Mouse (Mus musculus) ES-E14 (cell line): Measurements from ENCODE around the gene Ltbp1. TPM values are rescaled to one million over a fixed set of nuclear protein-coding genes. Genes with fewer than 3 reads are reported as not detected.

Source experiments
- DNase-seq: peaks from one replicate; pipeline ENCODE4 v3.0.0-alpha.2; 2013; ENCODE audit warnings: low read depth, low spot score
- H3K27ac ChIP-seq: 2 replicates; pipeline ENCODE4 v1.5.1; 2012; ENCODE audit warnings: low read depth, mild to moderate bottlenecking, low read length, moderate library complexity, mixed read lengths; ENCODE audit not compliant: poor library complexity, insufficient read depth, severe bottlenecking
- H3K36me3 ChIP-seq: 2 replicates; pipeline ENCODE4 v1.6.1; 2012; ENCODE audit warnings: mild to moderate bottlenecking, low read length, moderate library complexity, mixed read lengths; ENCODE audit not compliant: control insufficient read depth, poor library complexity, insufficient read depth, severe bottlenecking
- H3K4me1 ChIP-seq, 2 experiments: fragments of 150-350 bp in 1 of 2; sonication (generic) in 1 of 2; 2 replicates each; pipeline ENCODE4 v1.6.1; 2012; ENCODE audit warnings: low read length in 2 of 2, mild to moderate bottlenecking in 1 of 2, mixed read lengths in 1 of 2; ENCODE audit not compliant: control insufficient read depth in 2 of 2, insufficient read depth in 2 of 2, poor library complexity in 1 of 2
- H3K4me3 ChIP-seq, 2 experiments: fragments of 150-350 bp in 1 of 2; sonication (generic) in 1 of 2; 2 replicates each; pipeline ENCODE4 v1.5.1; 2012; ENCODE audit warnings: low read length in 2 of 2, low read depth in 1 of 2, mild to moderate bottlenecking in 1 of 2, mixed read lengths in 1 of 2; ENCODE audit not compliant: insufficient read depth in 1 of 2, poor library complexity in 1 of 2, severe bottlenecking in 1 of 2
- H3K9ac ChIP-seq: 2 replicates; pipeline ENCODE4 v1.6.1; 2012; ENCODE audit warnings: low read depth, mild to moderate bottlenecking, low read length, mixed read lengths; ENCODE audit not compliant: poor library complexity, insufficient read depth, severe bottlenecking
- H3K9me3 ChIP-seq: fragments of 150-350 bp; sonication (generic); 2 replicates; pipeline ENCODE4 v1.6.1; 2012; ENCODE audit warnings: low read depth, mild to moderate bottlenecking, low read length; ENCODE audit not compliant: control insufficient read depth, insufficient read depth
- CHD2 ChIP-seq: IDR thresholded peaks from 2 replicates; pipeline ENCODE4 v1.6.1; 2014; ENCODE audit warnings: mild to moderate bottlenecking, low read depth, low read length, inconsistent platforms
- HCFC1 ChIP-seq: IDR thresholded peaks from 2 replicates; pipeline ENCODE4 v1.6.1; 2012; ENCODE audit warnings: low read length, inconsistent platforms, borderline replicate concordance; ENCODE audit not compliant: insufficient read depth
- MAFK ChIP-seq: IDR thresholded peaks from 2 replicates; pipeline ENCODE4 v1.6.1; 2014; ENCODE audit warnings: mild to moderate bottlenecking, low read depth, low read length, inconsistent platforms; ENCODE audit not compliant: insufficient read depth
- ZC3H11A ChIP-seq: IDR thresholded peaks from 2 replicates; pipeline ENCODE4 v1.6.1; 2012; ENCODE audit warnings: low read depth, mild to moderate bottlenecking, inconsistent platforms, low read length, borderline replicate concordance
- ZNF384 ChIP-seq: IDR thresholded peaks from 2 replicates; pipeline ENCODE4 v1.6.1; 2012; ENCODE audit warnings: low read depth, low read length, inconsistent platforms
- in situ Hi-C, 2 experiments: fragments of 600-800 bp; cut with MboI; formaldehyde crosslinking; loops; one replicate each; pipeline ENCODE4 v1.15.1; 2025; ENCODE audit warnings: low sequenced_read_pairs in 2 of 2, inconsistent platforms in 1 of 2; ENCODE audit not compliant: unreplicated experiment in 2 of 2
- total RNA-seq: library from RNA; depleted of rRNA; stranded (reverse); fragments of 300-350 nt; gene quantifications from 2 replicates; pipeline ENCODE4 v1.2.3, GENCODE M21; 2012

The Ltbp1 gene
- total RNA-seq, 1 experiment, result 25.2 TPM

DNA sequence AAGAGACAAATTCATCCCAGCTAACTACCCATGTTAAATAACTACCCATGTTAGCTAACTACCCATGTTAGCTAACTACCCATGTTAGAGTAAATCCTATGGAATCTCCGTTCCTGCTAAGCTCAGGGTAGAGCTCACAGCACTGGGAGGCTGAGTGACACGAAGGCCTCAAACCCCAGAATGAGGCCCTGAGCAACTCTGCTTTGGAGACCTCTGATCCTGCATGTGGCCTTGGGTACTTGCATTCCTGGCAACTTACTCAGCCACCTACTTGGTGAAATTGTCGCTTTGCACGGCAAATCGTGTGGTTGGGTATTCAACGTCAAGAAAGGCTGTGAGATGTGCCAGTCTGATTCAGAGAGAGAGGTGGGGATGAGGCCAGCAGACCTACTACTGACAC lies 50.6 kb downstream of the Ltbp1 start:
- in situ Hi-C loops, result no loop called here
- no peak for TF ChIP-seq CHD2
- no peak for TF ChIP-seq MAFK
- TF ChIP-seq ZC3H11A, result no peak
- no peak for TF ChIP-seq HCFC1
- TF ChIP-seq ZNF384, result no peak
- no peak for DNase-seq
- H3K27ac ChIP-seq, result no peak overlapping the region
- H3K9ac ChIP-seq, result no peak overlapping the region
- H3K9me3 ChIP-seq, result no peaks in the 10 kb centered on the region
- H3K4me3 ChIP-seq, result no peak overlapping the region
- no peaks in the 10 kb centered on the region for H3K4me1 ChIP-seq
- H3K36me3 ChIP-seq, result no peaks in the 10 kb centered on the region

DNA sequence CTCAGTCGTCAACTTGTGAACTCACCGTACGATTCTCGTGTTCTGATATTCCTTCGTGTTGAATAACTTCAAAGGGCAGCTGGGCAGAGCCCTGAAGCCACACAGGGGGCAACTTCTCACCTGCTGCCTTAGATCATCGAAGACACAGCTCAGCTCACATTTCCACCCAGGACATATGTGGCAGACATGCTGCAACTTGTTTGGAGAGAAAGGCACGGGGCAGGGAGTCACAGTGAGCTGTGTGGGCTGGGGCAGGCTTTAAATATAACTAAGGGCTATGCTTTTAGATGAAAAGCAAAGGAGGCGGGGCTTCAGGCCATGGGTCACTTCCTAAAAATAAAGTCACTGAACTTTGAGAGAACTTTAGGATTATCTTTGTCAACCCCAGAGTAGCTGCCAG lies 51.3 kb downstream of the Ltbp1 start:
- in situ Hi-C loops, result no loop called here
- Histone ChIP-seq H3K4me3 (no peak overlapping the region), H3K9me3 (no peaks in the 10 kb centered on the region), H3K4me1 (no peaks in the 10 kb centered on the region), H3K27ac (no peak overlapping the region), H3K9ac (no peak overlapping the region), H3K36me3 (no peaks in the 10 kb centered on the region)
- no peak for TF ChIP-seq ZNF384
- no peak for TF ChIP-seq HCFC1
- TF ChIP-seq ZC3H11A, result no peak
- no peak for TF ChIP-seq CHD2
- no peak for TF ChIP-seq MAFK
- no peak for DNase-seq

DNA sequence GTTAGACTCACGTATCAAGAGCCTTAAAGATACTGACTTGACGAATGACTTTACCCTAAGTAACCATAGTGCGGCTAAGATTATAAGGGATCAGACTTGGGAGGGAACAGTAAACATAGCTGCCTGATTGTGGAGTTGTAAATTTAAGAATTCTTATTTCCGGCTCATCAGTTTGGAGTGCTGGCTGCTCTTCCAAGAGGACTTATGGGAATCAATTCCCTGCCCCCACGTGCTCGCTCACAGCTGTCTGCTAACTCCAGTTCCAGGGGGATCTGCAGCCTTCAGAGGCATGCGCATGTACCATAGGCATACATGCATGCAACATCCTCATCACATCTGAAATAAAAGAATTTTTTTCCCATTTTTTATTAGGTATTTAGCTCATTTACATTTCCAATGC lies 61.0 kb downstream of the Ltbp1 start:
- in situ Hi-C loops, result no loop called here
- peaks cover 0 to 4% of the 10 kb centered on the region in 2 experiments; a peak in 2 of 4 replicates for H3K4me1 ChIP-seq
- no peak for DNase-seq

DNA sequence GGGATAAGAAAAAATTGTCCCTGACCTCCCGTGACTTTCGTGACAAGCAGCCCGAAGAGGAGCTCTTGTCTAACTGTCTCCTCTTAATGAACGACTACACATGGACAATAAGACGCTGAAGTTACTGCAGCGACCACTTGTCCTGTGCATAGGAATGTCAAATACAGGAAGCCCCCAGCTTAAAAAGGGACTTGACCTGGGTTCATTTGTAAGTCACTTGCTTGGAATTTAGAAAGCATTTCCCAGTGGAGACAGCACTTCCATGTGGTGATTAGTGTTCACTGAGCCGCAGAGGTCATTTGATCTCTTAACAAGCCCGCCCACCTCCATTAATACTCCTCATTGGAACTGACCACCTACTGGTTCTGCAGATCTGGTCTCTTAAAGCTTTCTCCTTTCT lies 61.9 kb downstream of the Ltbp1 start:
- TF ChIP-seq MAFK (no peak), ZC3H11A (no peak), ZNF384 (no peak), CHD2 (no peak), HCFC1 (no peak)
- Histone ChIP-seq H3K36me3 (no peaks in the 10 kb centered on the region), H3K4me3 (no peak overlapping the region), H3K27ac (no peak overlapping the region), H3K9me3 (no peaks in the 10 kb centered on the region), H3K9ac (no peak overlapping the region), H3K4me1 (peaks cover 0 to 4% of the 10 kb centered on the region in 2 experiments; a peak in 2 of 4 replicates)
- in situ Hi-C loops, result no loop called here
- DNase-seq, result peak; percentile 15

More for the DNA sequence above, 61.0 kb downstream of the Ltbp1 start:
- Histone ChIP-seq H3K4me3 (no peak overlapping the region), H3K9me3 (no peaks in the 10 kb centered on the region), H3K36me3 (no peaks in the 10 kb centered on the region), H3K27ac (no peak overlapping the region), H3K9ac (no peak overlapping the region)
- TF ChIP-seq MAFK (no peak), ZNF384 (no peak), ZC3H11A (no peak), HCFC1 (no peak), CHD2 (no peak)

DNA sequence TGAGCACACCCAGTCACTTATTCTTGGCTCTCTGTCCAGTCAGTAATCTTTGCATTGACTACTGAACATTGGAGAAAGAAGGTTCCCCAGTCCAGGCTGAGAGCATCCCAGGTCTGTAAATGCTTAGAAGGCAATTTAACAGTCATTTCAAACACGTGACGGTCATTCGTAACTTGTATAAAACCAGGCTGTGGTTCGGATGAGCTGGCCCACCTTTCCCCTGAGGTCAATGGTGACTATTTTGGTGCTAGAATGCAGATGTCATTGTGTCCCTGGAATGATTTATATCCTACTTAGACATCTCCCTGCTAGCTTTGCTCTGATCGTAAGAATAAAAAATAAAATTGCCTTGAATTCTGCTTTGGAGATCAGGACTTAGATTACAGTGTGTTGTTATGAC lies 63.9 kb downstream of the Ltbp1 start:
- Histone ChIP-seq H3K9me3 (no peaks in the 10 kb centered on the region), H3K27ac (no peak overlapping the region), H3K36me3 (no peaks in the 10 kb centered on the region), H3K9ac (no peak overlapping the region), H3K4me1 (peaks cover 0 to 4% of the 10 kb centered on the region in 2 experiments; a peak in 2 of 4 replicates), H3K4me3 (no peak overlapping the region)
- no peak for DNase-seq
- in situ Hi-C loops, result no loop called here
- TF ChIP-seq MAFK, result no peak
- TF ChIP-seq CHD2, result no peak
- no peak for TF ChIP-seq HCFC1
- TF ChIP-seq ZNF384, result no peak
- TF ChIP-seq ZC3H11A, result no peak
